Mouse (Mus musculus) embryonic fibroblast, embryonic 13.5 days (primary cell): ENCODE measurements at regions not wholly inside any gene's neighbourhood (a gene's known extent, or its start where the extent isn't known, plus 50 kb on each side); places are given as distances from the start of the nearest gene placed in this dataset.

ENCODE experiments used
- H3K27ac ChIP-seq: 2 replicates; pipeline ENCODE4 v1.5.1; 2012; ENCODE audit warnings: low read length, control low read depth, inconsistent platforms; ENCODE audit not compliant: insufficient read depth
- H3K4me1 ChIP-seq: 2 replicates; pipeline ENCODE4 v1.6.1; 2011; ENCODE audit warnings: low read length; ENCODE audit not compliant: control insufficient read depth, insufficient read depth
- H3K4me3 ChIP-seq: 2 replicates; pipeline ENCODE4 v1.5.1; 2011; ENCODE audit warnings: mild to moderate bottlenecking, control low read depth, low read length; ENCODE audit not compliant: insufficient read depth
- CTCF ChIP-seq: IDR thresholded peaks from 2 replicates; pipeline ENCODE4 v1.5.1; 2011; ENCODE audit warnings: mild to moderate bottlenecking, control low read depth, low read length, moderate library complexity, borderline replicate concordance; ENCODE audit not compliant: insufficient read depth
- POLR2A ChIP-seq: IDR thresholded peaks from 2 replicates; pipeline ENCODE4 v1.6.1; 2011; ENCODE audit warnings: low read depth, mild to moderate bottlenecking, control low read depth, low read length, moderate library complexity

DNA sequence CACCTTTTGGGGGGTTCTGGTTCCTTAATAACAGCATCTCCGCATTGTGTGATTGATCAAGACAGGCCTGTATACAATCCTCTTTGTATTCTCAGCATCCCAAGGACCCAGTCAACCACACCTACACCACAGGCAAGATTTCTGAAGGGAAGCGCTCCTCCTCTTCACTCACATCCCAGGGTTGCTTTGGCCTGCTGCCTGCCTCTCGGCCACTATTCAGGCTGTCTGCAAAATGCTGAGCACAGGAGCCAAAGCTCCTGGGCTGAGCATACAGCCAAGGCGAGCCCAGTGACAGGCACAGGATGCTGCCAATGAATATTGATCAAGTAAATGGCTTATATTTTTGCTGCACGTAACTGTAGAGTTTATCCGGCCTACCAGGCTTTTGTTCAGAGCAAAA is 56.9 kb upstream of the Gpr12 start:
- TF ChIP-seq POLR2A (no peak), CTCF (no peak)
- Histone ChIP-seq H3K4me1 (no peaks in the 10 kb centered on the region), H3K27ac (no peak overlapping the region), H3K4me3 (no peak overlapping the region)

DNA sequence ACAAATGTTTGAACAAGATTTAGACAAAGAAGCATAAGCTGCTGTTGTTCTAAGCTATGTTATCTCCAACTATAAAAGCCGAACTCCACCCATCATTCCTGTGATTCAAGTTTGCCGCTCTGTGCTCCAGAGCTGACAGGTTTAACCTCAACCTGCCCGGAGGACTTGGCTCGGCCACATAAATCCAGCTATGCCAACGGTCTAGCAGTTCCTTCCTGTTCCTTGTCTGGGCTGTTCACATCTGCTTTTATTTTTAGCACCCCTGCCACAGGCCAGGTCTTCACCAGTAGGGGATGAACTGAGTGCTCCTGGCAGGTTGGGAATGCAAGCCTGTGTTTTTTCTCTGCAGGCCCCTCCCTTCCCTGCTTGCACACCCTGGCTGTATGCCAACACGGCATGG is 51.8 kb upstream of the Gpr12 start:
- Histone ChIP-seq H3K27ac (no peak overlapping the region), H3K4me1 (no peaks in the 10 kb centered on the region), H3K4me3 (no peak overlapping the region)
- TF ChIP-seq CTCF = no peak
- TF ChIP-seq POLR2A = no peak
